Mouse (Mus musculus): Measurements from ENCODE around the gene Yjefn3. TPM values are rescaled to one million over a fixed set of nuclear protein-coding genes. Genes with fewer than 3 reads are reported as not detected.
A peak's percentile ranks its signal among the peaks of the same experiment; 100 is the strongest.

Yjefn3 gene
- polyA plus RNA-seq, 1 experiment from 2014 or later, result 8.4 TPM

GRCm38 (mm10) chr8:69915748-69916147 lies 13.2 kb upstream of the Yjefn3 start:
- no peak overlapping the region for H3K4me3 ChIP-seq (replicated peaks; ENCODE audit: low read depth, low read length)
- H3K4me1 ChIP-seq (ENCODE audit: control insufficient read depth, insufficient read depth, low read length), result peaks cover 9% of the 10 kb centered on the region
- no peak for ATAC-seq (ENCODE audit: low FRiP score, low TSS enrichment)
- no peaks in the 10 kb centered on the region for H3K9me3 ChIP-seq (ENCODE audit: control insufficient read depth, low read length)
- no peak overlapping the region for H3K27ac ChIP-seq (replicated peaks; ENCODE audit: low read depth, low read length)
- peaks cover 68% of the 10 kb centered on the region for H3K36me3 ChIP-seq (ENCODE audit: control insufficient read depth, insufficient read depth, low read length)
- no peak overlapping the region for H3K4me2 ChIP-seq (ENCODE audit: low read length)
- no peaks in the 10 kb centered on the region for H3K27me3 ChIP-seq (ENCODE audit: control insufficient read depth, insufficient read depth, low read length)
- H3K9ac ChIP-seq (replicated peaks; ENCODE audit: low read length), result no peak overlapping the region
- 35% methylated on average over 5 of the region's 5 CpGs for WGBS
- peak; percentile 68 for DNase-seq

- Histone ChIP-seq H3K27me3 (ENCODE audit: control insufficient read depth, insufficient read depth, low read length) (no peaks in the 10 kb centered on the region), H3K4me1 (ENCODE audit: control insufficient read depth, insufficient read depth, low read length) (no peaks in the 10 kb centered on the region)
Observed at GRCm38 (mm10) chr8:69914526-69914925, 12.0 kb upstream of the Yjefn3 start.

GRCm38 (mm10) chr8:69912478-69913074 lies 10.1 kb upstream of the Yjefn3 start:
- DNase-seq, result no peak
- Histone ChIP-seq H3K27me3 (ENCODE audit: control insufficient read depth, insufficient read depth, low read length) (no peaks in the 10 kb centered on the region), H3K4me1 (ENCODE audit: control insufficient read depth, insufficient read depth, low read length) (no peaks in the 10 kb centered on the region), H3K4me3 (replicated peaks; ENCODE audit: low read depth, low read length) (no peak overlapping the region), H3K9ac (replicated peaks; ENCODE audit: low read length) (no peak overlapping the region), H3K27ac (replicated peaks; ENCODE audit: low read depth, low read length) (no peak overlapping the region), H3K9me3 (ENCODE audit: control insufficient read depth, low read length) (no peaks in the 10 kb centered on the region), H3K36me3 (ENCODE audit: control insufficient read depth, insufficient read depth, low read length) (peaks cover 93% of the 10 kb centered on the region), H3K4me2 (ENCODE audit: low read length) (no peak overlapping the region)
- no peak for ATAC-seq (ENCODE audit: low FRiP score, low TSS enrichment)
- WGBS, result 91% methylated on average over 12 of the region's 12 CpGs

More at GRCm38 (mm10) chr8:69914526-69914925, 12.0 kb upstream of the Yjefn3 start:
- Histone ChIP-seq H3K9ac (replicated peaks; ENCODE audit: low read length) (no peak overlapping the region), H3K4me2 (ENCODE audit: low read length) (no peak overlapping the region), H3K27ac (replicated peaks; ENCODE audit: low read depth, low read length) (no peak overlapping the region), H3K4me3 (replicated peaks; ENCODE audit: low read depth, low read length) (no peak overlapping the region), H3K9me3 (ENCODE audit: control insufficient read depth, low read length) (no peaks in the 10 kb centered on the region), H3K36me3 (ENCODE audit: control insufficient read depth, insufficient read depth, low read length) (peaks cover 78% of the 10 kb centered on the region)
- ATAC-seq (ENCODE audit: low FRiP score, low TSS enrichment), result no peak
- WGBS, result 90% methylated on average over 4 of the region's 4 CpGs
- DNase-seq, result no peak

DNA sequence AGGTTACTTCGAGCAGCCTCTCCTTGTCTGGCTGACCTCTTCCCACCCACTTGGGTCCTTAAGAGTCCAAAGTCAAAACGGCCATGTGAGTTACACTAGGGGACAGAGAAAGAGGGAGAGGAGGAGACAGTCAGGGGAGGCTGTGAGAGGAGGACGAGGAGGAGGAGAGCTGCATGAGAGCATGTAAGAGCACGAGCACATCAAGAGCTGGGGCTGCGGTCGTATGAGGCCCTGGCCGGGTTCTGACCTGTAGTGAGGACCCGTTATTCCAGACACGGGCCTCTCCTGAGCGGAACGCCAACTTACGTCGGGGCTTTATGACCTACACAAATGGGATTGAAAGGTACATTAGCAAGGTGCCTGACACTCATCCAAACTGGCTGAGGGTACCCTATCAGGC lies 9.4 kb upstream of the Yjefn3 start:
- Histone ChIP-seq H3K4me1 (ENCODE audit: control insufficient read depth, insufficient read depth, low read length) (no peaks in the 10 kb centered on the region), H3K27ac (replicated peaks; ENCODE audit: low read depth, low read length) (no peak overlapping the region), H3K4me2 (ENCODE audit: low read length) (no peak overlapping the region), H3K9me3 (ENCODE audit: control insufficient read depth, low read length) (no peaks in the 10 kb centered on the region), H3K9ac (replicated peaks; ENCODE audit: low read length) (no peak overlapping the region), H3K4me3 (replicated peaks; ENCODE audit: low read depth, low read length) (no peak overlapping the region), H3K36me3 (ENCODE audit: control insufficient read depth, insufficient read depth, low read length) (peaks cover 93% of the 10 kb centered on the region), H3K27me3 (ENCODE audit: control insufficient read depth, insufficient read depth, low read length) (no peaks in the 10 kb centered on the region)
- WGBS, result 92% methylated on average over 13 of the region's 13 CpGs
- ATAC-seq (ENCODE audit: low FRiP score, low TSS enrichment) (no peak), DNase-seq (no peak)

DNA sequence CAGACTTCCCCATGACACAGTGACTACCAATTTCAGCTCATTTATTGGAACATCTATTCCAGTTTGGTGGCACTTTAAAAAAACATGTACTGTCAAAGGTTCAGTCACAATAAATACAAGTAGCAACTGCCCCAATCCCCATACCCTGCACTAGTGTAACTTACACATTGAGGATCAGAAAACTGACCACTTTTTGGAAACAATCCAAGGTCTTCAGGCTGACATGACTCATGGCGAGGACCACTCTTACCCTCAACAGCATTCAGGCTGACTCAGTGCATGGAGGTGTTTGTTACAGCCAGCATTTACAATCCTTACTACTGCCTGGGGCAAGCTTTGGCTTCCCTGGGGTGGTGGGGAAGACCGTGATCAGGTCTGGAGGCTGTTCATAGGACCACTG lies 4.6 kb upstream of the Yjefn3 start:
- Histone ChIP-seq H3K36me3 (ENCODE audit: control insufficient read depth, insufficient read depth, low read length) (peaks cover 47% of the 10 kb centered on the region), H3K27me3 (ENCODE audit: control insufficient read depth, insufficient read depth, low read length) (no peaks in the 10 kb centered on the region), H3K9me3 (ENCODE audit: control insufficient read depth, low read length) (no peaks in the 10 kb centered on the region), H3K4me3 (replicated peaks; ENCODE audit: low read depth, low read length) (no peak overlapping the region), H3K4me1 (ENCODE audit: control insufficient read depth, insufficient read depth, low read length) (peaks cover 13% of the 10 kb centered on the region), H3K4me2 (ENCODE audit: low read length) (no peak overlapping the region), H3K9ac (replicated peaks; ENCODE audit: low read length) (no peak overlapping the region), H3K27ac (replicated peaks; ENCODE audit: low read depth, low read length) (no peak overlapping the region)
- no peak for ATAC-seq (ENCODE audit: low FRiP score, low TSS enrichment)
- 99% methylated on average over 2 of the region's 2 CpGs for whole genome bisulfite sequencing
- DNase-seq, result no peak

GRCm38 (mm10) chr8:69906260-69906659 lies 3.7 kb upstream of the Yjefn3 start:
- WGBS, result 89% methylated on average over 2 of the region's 2 CpGs
- Histone ChIP-seq H3K27me3 (ENCODE audit: control insufficient read depth, insufficient read depth, low read length) (no peaks in the 10 kb centered on the region), H3K9ac (replicated peaks; ENCODE audit: low read length) (no peak overlapping the region), H3K27ac (replicated peaks; ENCODE audit: low read depth, low read length) (no peak overlapping the region), H3K36me3 (ENCODE audit: control insufficient read depth, insufficient read depth, low read length) (peaks cover 38% of the 10 kb centered on the region), H3K4me1 (ENCODE audit: control insufficient read depth, insufficient read depth, low read length) (peaks cover 16% of the 10 kb centered on the region), H3K9me3 (ENCODE audit: control insufficient read depth, low read length) (no peaks in the 10 kb centered on the region), H3K4me3 (replicated peaks; ENCODE audit: low read depth, low read length) (no peak overlapping the region), H3K4me2 (ENCODE audit: low read length) (no peak overlapping the region)
- no peak for ATAC-seq (ENCODE audit: low FRiP score, low TSS enrichment)
- DNase-seq, result no peak

- ATAC-seq (ENCODE audit: low FRiP score, low TSS enrichment), result no peak
- H3K4me2 ChIP-seq (ENCODE audit: low read length), result peak overlapping the region; percentile 96; the same call in 1 of the 2 replicates
- H3K27ac ChIP-seq (replicated peaks; ENCODE audit: low read depth, low read length), result no peak overlapping the region
- H3K9ac ChIP-seq (replicated peaks; ENCODE audit: low read length), result no peak overlapping the region
- peaks cover 27% of the 10 kb centered on the region for H3K4me1 ChIP-seq (ENCODE audit: control insufficient read depth, insufficient read depth, low read length)
- H3K4me3 ChIP-seq (replicated peaks; ENCODE audit: low read depth, low read length), result no peak overlapping the region
- no peaks in the 10 kb centered on the region for H3K27me3 ChIP-seq (ENCODE audit: control insufficient read depth, insufficient read depth, low read length)
- H3K9me3 ChIP-seq (ENCODE audit: control insufficient read depth, low read length), result no peaks in the 10 kb centered on the region
- DNase-seq, result no peak
- H3K36me3 ChIP-seq (ENCODE audit: control insufficient read depth, insufficient read depth, low read length), result peaks cover 19% of the 10 kb centered on the region
- 82% methylated on average over 8 of the region's 8 CpGs for whole genome bisulfite sequencing
Observed at GRCm38 (mm10) chr8:69904096-69904495, 1.6 kb upstream of the Yjefn3 start.

DNA sequence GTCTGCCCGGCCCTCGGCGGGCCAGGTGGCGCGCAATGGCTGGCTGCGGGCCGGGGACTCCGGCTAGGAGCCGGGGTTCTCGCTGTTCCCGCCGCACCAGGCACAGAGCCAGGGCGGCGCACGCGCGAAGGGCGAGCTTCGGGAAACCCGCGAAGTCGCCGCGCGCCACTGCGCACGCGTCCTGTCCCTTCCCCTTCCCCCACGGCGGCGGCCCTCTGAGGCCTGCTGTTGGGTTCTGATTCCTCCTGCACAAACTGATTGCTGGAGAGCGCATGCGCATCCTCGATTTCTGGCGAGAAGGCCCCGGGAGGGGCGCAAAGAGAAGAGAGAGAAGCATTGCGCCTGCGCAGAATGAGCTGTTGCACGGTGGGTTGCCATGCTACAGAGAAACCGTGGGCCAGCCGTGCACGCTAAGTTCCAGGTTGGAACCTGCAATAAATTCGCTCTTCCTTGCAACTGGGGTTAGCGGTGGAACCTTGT lies 591 bp upstream of the Yjefn3 start:
- H3K36me3 ChIP-seq (ENCODE audit: control insufficient read depth, insufficient read depth, low read length), result peaks cover 13% of the 10 kb centered on the region
- WGBS, result under 1% methylated on average over 43 of the region's 45 CpGs
- H3K27ac ChIP-seq (replicated peaks; ENCODE audit: low read depth, low read length), result peak overlapping the region; percentile 87
- H3K4me1 ChIP-seq (ENCODE audit: control insufficient read depth, insufficient read depth, low read length), result peaks cover 27% of the 10 kb centered on the region
- peak overlapping the region; percentile 57 for H3K4me3 ChIP-seq (replicated peaks; ENCODE audit: low read depth, low read length)
- peak overlapping the region; percentile 61 for H3K9ac ChIP-seq (replicated peaks; ENCODE audit: low read length)
- ATAC-seq (ENCODE audit: low FRiP score, low TSS enrichment), result peak; percentile 90
- no peaks in the 10 kb centered on the region for H3K27me3 ChIP-seq (ENCODE audit: control insufficient read depth, insufficient read depth, low read length)
- peak; percentile 100 for DNase-seq
- peak overlapping the region; percentile 96 for H3K4me2 ChIP-seq (ENCODE audit: low read length)
- no peaks in the 10 kb centered on the region for H3K9me3 ChIP-seq (ENCODE audit: control insufficient read depth, low read length)

GRCm38 (mm10) chr8:69901484-69902162 lies 889 bp downstream of the Yjefn3 start:
- Histone ChIP-seq H3K9ac (replicated peaks; ENCODE audit: low read length) (peak overlapping the region; percentile 62), H3K27me3 (ENCODE audit: control insufficient read depth, insufficient read depth, low read length) (no peaks in the 10 kb centered on the region), H3K36me3 (ENCODE audit: control insufficient read depth, insufficient read depth, low read length) (0 out of 2 replicates have a peak, but pooled peaks cover 6% of the 10 kb centered on the region), H3K4me2 (ENCODE audit: low read length) (peak overlapping the region; percentile 96), H3K4me1 (ENCODE audit: control insufficient read depth, insufficient read depth, low read length) (peaks cover 27% of the 10 kb centered on the region), H3K27ac (replicated peaks; ENCODE audit: low read depth, low read length) (peak overlapping the region; percentile 87), H3K4me3 (replicated peaks; ENCODE audit: low read depth, low read length) (peak overlapping the region; percentile 57), H3K9me3 (ENCODE audit: control insufficient read depth, low read length) (no peaks in the 10 kb centered on the region)
- DNase-seq, result peak; percentile 96
- WGBS, result 1% methylated on average over 41 of the region's 41 CpGs
- peak; percentile 71 for ATAC-seq (ENCODE audit: low FRiP score, low TSS enrichment)
